Mouse (Mus musculus) ovary, adult 18-20 months (tissue): Measurements from ENCODE around the gene Vdac2.

Source experiments
- DNase-seq: peaks from one replicate; pipeline ENCODE4 v3.0.0; 2022; ENCODE audit warnings: low spot score, mixed read lengths

Gene Vdac2

DNA sequence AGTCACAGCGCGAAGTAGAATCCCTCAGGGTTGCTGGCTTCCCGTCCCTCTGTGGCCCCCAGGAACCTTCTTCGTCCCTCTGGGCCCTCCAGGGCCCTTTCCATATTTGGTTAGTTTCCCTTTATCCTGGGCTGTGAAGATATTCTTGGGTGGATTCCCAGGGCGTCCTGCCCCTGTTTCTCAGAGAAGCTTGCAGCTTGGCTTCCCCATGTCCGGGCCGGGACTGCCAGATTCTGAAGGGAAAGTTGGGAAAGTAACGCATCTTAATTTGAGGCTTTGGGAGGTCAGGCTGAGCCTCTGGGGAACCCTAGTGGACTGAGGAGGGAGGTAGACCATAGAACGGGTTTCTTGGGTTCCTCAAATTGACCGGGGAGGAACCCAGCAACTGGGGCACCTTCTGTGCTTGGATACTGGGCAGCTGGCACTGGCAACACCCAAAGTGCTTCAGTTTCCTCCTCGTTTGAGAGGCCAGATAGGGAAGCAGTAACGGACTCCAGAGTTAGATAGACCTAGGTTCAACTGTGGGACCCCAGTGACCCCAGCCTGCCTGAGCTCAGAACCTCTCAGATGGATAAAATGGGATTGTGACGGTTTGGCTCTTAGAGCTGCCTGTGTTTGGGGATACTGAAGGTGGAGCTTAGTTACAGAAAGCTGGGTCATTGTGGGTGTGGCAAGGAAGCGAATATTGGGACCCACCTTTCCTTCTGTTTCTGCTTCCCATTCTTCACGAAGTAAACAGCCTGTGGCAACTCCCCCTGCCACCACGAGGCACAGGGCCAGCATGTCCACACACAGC lies 27.2 kb downstream of the Vdac2 start:
- no peak for DNase-seq

DNA sequence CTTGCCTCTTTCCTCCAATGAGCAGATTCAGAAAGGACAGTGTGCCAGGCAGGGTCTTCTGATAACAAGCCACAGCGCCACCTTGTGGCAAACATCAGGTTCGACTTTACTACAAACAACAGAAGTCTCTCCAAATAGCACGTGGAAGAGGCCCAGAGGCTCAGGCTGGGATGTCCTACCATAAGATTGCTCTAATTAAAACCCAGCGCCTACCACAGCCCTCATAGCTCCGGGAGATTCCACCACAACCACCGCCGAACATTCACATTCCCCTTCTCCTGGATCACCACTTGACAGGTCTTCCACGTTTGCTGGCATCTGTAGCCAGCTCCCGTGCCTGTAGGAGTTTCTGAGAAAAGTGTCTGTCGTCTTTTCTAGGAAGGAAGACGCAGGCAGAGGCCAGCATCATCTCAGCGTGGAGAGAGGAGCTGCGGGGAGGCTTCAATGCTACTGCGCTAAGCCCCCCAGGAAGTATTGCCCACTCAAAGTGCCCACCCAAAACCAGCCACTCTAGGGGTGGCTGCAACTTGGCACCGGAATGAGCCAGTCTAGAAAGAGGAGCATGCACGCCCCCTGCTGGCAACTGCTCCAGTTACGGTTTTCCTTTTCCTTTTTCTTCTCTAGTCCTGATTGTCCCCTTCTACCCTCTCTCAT lies 28.5 kb downstream of the Vdac2 start:
- DNase-seq: peak; percentile 63

DNA sequence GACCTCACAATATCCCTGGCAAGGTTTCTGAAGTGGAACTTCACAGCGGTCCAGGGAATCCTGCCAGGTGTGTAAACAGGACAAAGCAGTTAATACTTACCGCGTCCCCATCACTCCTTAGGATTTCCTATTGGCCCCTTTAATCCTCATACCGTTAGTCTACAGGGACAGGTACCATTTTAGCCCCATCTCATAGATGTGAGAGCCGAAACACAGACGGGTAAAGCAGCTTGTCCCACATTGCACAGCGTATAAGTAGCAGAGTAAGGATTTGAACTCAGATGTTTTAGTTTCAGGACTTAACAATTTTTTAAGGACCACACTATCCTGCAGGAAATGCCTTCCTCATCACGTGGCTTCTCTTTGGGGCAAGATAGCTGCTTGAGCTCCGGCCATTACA lies 29.2 kb downstream of the Vdac2 start:
- no peak for DNase-seq

DNA sequence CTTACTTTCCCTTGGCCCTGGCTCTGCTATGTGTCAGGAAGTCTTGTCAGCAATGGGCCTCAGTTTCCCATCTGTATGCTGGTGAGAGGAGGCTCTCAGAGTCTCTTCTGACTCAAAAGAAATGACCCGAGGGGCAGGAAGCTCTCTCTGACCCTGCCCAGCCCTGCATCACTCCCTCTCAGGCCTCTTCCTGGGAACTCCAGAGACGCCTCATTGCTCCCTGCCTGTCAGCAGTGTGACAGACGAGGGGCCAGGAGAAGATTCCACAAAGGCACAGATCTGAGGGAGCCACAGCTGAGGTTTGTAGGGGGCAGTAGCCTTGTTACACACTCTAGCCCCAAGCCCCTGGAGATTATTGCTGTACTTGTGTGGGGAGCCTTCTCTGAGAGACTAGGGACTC lies 30.9 kb downstream of the Vdac2 start:
- no peak for DNase-seq

DNA sequence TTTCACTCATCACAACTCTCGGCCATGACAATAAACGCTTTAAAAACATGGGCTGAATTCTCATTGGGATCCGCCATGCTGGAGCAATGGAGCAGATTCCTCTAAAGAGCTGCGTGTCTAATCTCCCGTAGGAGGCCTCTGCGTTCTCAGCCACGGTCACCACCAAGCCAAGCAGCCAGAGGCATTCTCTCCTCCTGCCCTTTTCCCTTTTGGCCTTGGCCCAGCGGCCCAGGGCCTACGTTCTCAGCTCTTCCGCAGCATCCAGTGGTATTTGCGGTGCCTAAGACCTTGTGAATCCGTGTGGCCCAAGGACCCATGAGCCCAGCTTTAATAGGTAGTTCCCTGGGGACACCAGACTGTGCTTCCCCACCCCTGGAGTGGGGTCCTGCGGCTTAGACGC lies 31.8 kb downstream of the Vdac2 start:
- DNase-seq: no peak

DNA sequence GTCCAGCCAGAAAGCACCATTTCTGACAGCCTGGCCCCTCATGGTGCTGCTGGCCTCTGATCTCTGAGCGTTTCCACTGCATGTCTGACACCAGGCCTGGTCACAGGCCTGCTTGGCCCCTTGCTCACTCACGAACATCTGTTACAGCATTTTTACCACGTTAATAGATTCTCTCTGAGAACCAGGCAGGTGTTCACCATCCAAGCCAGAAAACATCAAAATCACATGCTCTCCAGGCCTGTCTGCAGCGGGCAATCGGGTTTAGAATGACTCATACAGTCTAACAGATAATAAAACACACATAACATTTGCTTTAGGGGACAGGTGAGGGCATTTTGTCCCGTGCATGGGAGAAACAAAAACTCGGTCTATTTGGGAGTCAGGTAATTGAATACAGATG lies 41.3 kb downstream of the Vdac2 start:
- no peak for DNase-seq

DNA sequence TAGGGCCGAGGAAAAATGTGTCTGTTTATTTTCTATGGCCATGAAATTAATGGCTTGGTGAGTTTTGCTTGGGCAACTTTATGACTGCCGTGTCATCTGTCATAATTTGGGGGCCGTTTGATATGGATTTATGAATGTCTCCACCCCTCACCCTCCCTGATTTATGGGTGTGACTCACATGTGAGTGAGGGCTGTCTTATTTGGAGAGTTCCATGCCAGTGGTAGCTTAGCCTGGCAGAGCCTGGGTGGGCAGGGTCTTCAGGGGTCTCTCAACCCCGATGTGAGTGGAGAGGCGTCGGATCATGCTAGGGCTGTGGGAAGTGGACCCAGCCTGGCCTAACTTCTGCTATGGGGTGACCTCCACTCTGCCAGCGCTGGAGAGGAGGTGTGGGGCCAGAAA lies 41.8 kb downstream of the Vdac2 start:
- no peak for DNase-seq

DNA sequence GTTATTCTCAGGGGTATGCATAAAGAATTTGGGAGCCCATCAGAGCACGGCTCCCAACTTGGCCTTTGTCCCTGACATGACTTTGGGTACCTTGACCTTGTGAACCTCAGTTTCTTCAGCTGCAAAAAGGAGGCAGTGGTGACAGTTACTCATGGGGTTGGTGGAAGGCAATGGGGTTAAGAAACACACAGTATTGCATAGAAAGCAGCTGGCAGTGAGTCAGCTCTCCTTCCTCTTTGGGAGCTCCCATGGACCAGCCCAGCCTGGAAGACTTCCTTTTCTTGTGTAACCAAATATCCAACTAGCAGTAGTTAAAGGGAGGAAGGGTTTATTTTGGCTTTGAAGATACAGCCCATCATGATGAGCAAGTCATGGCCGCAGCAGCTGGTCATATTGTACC lies 65.4 kb downstream of the Vdac2 start:
- DNase-seq: no peak

DNA sequence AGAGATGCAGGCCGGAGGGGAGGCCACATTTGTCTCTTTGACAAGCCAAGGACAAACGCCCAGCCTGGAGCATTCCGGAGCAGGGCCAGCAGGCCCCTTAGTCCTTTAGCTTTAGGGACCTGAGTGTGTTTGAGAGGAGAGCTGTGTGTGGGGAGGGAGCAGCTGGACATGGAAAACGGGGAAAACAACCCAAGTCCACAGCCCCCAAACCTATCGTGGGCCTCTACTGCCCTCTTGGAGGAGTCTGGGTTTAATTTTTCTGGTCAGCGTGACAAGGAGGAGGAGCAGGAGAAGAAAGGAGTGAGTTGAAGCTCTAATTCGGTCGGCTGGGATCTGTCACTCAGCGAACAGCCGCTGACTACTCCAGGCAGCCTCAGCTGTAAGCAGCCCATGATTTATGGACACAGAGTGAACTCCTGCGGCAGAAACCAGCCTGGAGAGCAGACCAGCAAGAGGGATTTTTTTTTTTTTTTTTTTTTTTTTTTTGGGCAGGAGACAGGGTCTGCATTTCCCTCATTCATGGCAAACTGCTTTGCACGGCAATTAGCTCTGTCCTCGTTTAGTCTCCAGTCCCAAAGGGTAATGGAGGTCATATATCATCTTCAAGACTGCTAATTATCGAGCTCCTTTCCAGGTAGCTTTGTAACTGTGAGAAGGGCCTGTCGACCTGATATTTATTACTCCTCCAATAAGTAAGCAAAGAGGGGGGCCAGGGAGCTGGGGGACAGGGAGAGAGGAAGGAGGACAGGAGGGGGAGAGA lies 66.7 kb downstream of the Vdac2 start:
- DNase-seq: peak; percentile 5

DNA sequence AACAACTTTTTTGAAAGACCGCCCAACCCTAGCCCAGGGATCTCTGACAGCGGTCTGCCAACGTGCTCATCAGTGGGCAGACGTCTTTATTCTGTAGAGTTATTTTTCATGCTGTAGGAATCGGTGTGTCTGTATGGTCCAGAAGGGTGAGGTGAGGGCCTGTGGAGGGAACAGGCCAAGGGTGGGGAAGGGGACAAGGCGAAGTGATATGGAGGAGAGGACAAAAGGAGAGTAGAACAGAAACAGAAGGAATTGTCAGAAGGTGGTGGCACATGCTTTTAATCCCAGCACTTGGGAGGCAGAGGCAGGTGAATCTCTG lies 67.3 kb downstream of the Vdac2 start:
- no peak for DNase-seq
